Comparison of ENCODE assay signal across 22 mouse cellular contexts in genomic region chr7:3373754-3374153, GRCm38 (mm10). TPM values are rescaled to one million over a fixed set of nuclear protein-coding genes. Genes with fewer than 3 reads are reported as not detected.
"Had no signal": no experiment of that assay in that cellular context is flagged by ENCODE, and none has a peak within 500 bp of the region (broad histone marks: within the 10 kb centered on the region; RNA-seq: fewer than 3 reads in every experiment).

No protein-coding gene starts in this region.

- DNase-seq: kidney, postnatal 25 days; left cerebral cortex, postnatal 4 days; liver, postnatal 0 days; retina, postnatal 1 day; right cerebral cortex, postnatal 25 days; spleen, adult 18-20 months; thymus, postnatal 25 days had no signal

- H3K9ac ChIP-seq: limb, embryonic 12.5 days; limb, embryonic 15.5 days; liver, embryonic 14.5 days; liver, postnatal 0 days; lung, embryonic 15.5 days; midbrain, embryonic 13.5 days; neural tube, embryonic 13.5 days; stomach, embryonic 15.5 days had no signal

- H3K27me3 ChIP-seq: limb, embryonic 15.5 days; midbrain, embryonic 13.5 days; neural tube, embryonic 13.5 days; stomach, embryonic 15.5 days had no signal

- H3K9me3 ChIP-seq: limb, embryonic 12.5 days; limb, embryonic 15.5 days; lung, embryonic 15.5 days; midbrain, embryonic 10.5 days; midbrain, embryonic 13.5 days; neural tube, embryonic 13.5 days; stomach, embryonic 15.5 days had no signal

- H3K4me3 ChIP-seq: limb, embryonic 12.5 days; limb, embryonic 15.5 days; lung, embryonic 15.5 days; megakaryocyte, embryonic 14.5 days; midbrain, embryonic 10.5 days; midbrain, embryonic 13.5 days; myocyte; neural tube, embryonic 13.5 days; stomach, embryonic 15.5 days had no signal

- H3K36me3 ChIP-seq: limb, embryonic 12.5 days; limb, embryonic 15.5 days; lung, embryonic 15.5 days; midbrain, embryonic 10.5 days; midbrain, embryonic 13.5 days; neural tube, embryonic 13.5 days; stomach, embryonic 15.5 days had no signal

- H3K4me1 ChIP-seq: limb, embryonic 12.5 days; limb, embryonic 15.5 days; lung, embryonic 15.5 days; midbrain, embryonic 10.5 days; midbrain, embryonic 13.5 days; neural tube, embryonic 13.5 days; stomach, embryonic 15.5 days had no signal

- ATAC-seq: inflammation-experienced regulatory T-cells, adult 6 months; intestine, embryonic 16.5 days; liver, postnatal 0 days; midbrain, embryonic 13.5 days; midbrain, embryonic 16.5 days had no signal

- H3K27ac ChIP-seq: kidney, postnatal 0 days; limb, embryonic 12.5 days; limb, embryonic 15.5 days; liver, embryonic 14.5 days; lung, embryonic 15.5 days; midbrain, embryonic 10.5 days; midbrain, embryonic 13.5 days; neural tube, embryonic 13.5 days; stomach, embryonic 15.5 days had no signal

- H3K4me2 ChIP-seq: limb, embryonic 12.5 days; limb, embryonic 15.5 days; liver, embryonic 11.5 days; lung, embryonic 15.5 days; midbrain, embryonic 13.5 days; neural tube, embryonic 13.5 days; stomach, embryonic 15.5 days had no signal

RNA-seq across cellular contexts. Expression of gene Cacng8, which starts 16.7 kb away (rescaled TPM):
- polyA plus RNA-seq: inflammation-experienced regulatory T-cells, adult 6 months; liver, postnatal 0 days had no signal

RNA-seq across cellular contexts. Expression of gene Cacng7, which starts 41.0 kb away (rescaled TPM):
- polyA plus RNA-seq: inflammation-experienced regulatory T-cells, adult 6 months had no signal

RNA-seq across cellular contexts. Expression of gene Cacng6, which starts 50.2 kb away (rescaled TPM):
- polyA plus RNA-seq: inflammation-experienced regulatory T-cells, adult 6 months; kidney, postnatal 0 days; liver, embryonic 11.5 days; liver, embryonic 14.5 days; liver, postnatal 0 days; lung, embryonic 15.5 days; midbrain, embryonic 10.5 days; midbrain, embryonic 13.5 days; midbrain, embryonic 16.5 days had no signal
